In the genomic region with DNA sequence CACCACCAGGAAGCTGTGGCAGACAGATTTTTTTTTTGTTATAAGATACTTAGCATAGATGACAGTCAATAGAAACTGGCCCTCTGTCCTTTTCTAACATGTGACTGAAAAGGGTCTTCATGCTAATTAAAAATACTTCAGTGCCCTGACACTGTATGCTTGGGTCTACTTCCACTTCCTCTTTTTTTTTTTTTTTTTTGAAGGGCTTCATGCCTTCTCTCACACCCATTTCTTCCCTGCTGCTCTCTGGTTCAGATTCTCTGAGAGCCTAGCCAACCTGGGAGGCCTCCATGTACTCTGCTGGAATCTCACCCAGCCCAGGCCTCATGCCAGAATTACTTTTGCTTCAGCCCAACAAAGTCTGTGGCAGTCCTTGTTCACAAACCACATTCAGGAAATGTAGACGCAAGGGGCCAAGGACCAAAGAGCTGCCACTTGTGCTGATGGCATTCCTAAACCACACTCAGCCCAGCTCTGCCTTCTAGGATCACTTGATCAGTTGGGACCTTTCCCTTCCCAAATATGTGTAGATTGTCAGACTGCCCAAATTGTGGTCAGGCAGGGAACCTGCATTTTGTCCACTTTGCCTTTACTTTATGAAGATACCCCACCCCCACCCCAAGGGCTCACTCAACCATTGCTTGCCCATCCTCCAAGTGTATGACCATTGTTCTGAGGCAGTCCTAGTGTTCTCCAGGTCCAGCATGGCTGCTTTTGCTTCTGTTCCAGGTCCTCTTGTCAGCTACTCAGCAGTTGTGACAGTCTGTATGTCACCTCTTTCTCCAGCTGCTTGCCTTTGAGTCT, we compare ENCODE assay signal across 1 mouse cellular context.
TF ChIP-seq lines count a peak whose summit lies in the region.

No protein-coding gene starts in this region.

TF ChIP-seq in MEL, 35 proteins besides CTCF, POLR2A, EP300 and RAD21:
- TF ChIP-seq ZNF384 (IDR thresholded peaks at IDR 0.05; ENCODE audit: low read depth, low read length) = peak; percentile 65
- TF ChIP-seq UBTF (IDR thresholded peaks at IDR 0.05; ENCODE audit: borderline replicate concordance, insufficient read depth, low read depth, low read length) = no peak
